Mouse (Mus musculus): ENCODE measurements around the gene Bcl6. TPM values are rescaled to one million over a fixed set of nuclear protein-coding genes. Genes with fewer than 3 reads are reported as not detected.

Gene Bcl6
- polyA plus RNA-seq, 1 experiment = 16.2 TPM

GRCm38 (mm10) chr16:23986871-23987270, 1.8 kb downstream of the Bcl6 start:
- peak overlapping the region; percentile 45 for H3K4me3 ChIP-seq (ENCODE audit: insufficient read depth, low read length)
- H3K27ac ChIP-seq (ENCODE audit: insufficient read depth, low read length) = peak overlapping the region; percentile 26
- H3K4me1 ChIP-seq (ENCODE audit: control insufficient read depth, insufficient read depth, low read length) = peaks cover 2% of the 10 kb centered on the region; the same call in 1 of the 2 replicates
- no peak for TF ChIP-seq CTCF (IDR thresholded peaks at IDR 0.05; ENCODE audit: extremely low read depth, insufficient read depth, low read length)
- no peak for TF ChIP-seq POLR2A (IDR thresholded peaks at IDR 0.05; ENCODE audit: extremely low read depth, insufficient read depth, low read length)

- TF ChIP-seq POLR2A (IDR thresholded peaks at IDR 0.05; ENCODE audit: extremely low read depth, insufficient read depth, low read length) (no peak), CTCF (IDR thresholded peaks at IDR 0.05; ENCODE audit: extremely low read depth, insufficient read depth, low read length) (no peak)
- Histone ChIP-seq H3K4me1 (ENCODE audit: control insufficient read depth, insufficient read depth, low read length) (peaks cover 2% of the 10 kb centered on the region; the same call in 1 of the 2 replicates), H3K4me3 (ENCODE audit: insufficient read depth, low read length) (peak overlapping the region; percentile 45), H3K27ac (ENCODE audit: insufficient read depth, low read length) (peak overlapping the region; percentile 18; the same call in 1 of the 2 replicates)
Observed at GRCm38 (mm10) chr16:23986176-23986575, 2.5 kb downstream of the Bcl6 start.

- no peak overlapping the region for H3K27ac ChIP-seq (ENCODE audit: insufficient read depth, low read length)
- TF ChIP-seq CTCF (IDR thresholded peaks at IDR 0.05; ENCODE audit: extremely low read depth, insufficient read depth, low read length) (peak; percentile 53), POLR2A (IDR thresholded peaks at IDR 0.05; ENCODE audit: extremely low read depth, insufficient read depth, low read length) (no peak)
- peaks cover 2% of the 10 kb centered on the region; the same call in 1 of the 2 replicates for H3K4me1 ChIP-seq (ENCODE audit: control insufficient read depth, insufficient read depth, low read length)
- no peak overlapping the region; the same call in 1 of the 2 replicates for H3K4me3 ChIP-seq (ENCODE audit: insufficient read depth, low read length)
Observed at GRCm38 (mm10) chr16:23985467-23985861, 3.2 kb downstream of the Bcl6 start.

GRCm38 (mm10) chr16:23984760-23985466, 3.7 kb downstream of the Bcl6 start:
- Histone ChIP-seq H3K4me3 (ENCODE audit: insufficient read depth, low read length) (peak overlapping the region; percentile 18), H3K4me1 (ENCODE audit: control insufficient read depth, insufficient read depth, low read length) (peaks cover 2% of the 10 kb centered on the region; the same call in 1 of the 2 replicates), H3K27ac (ENCODE audit: insufficient read depth, low read length) (peak overlapping the region; percentile 31; the same call in 1 of the 2 replicates)
- TF ChIP-seq POLR2A (IDR thresholded peaks at IDR 0.05; ENCODE audit: extremely low read depth, insufficient read depth, low read length) (no peak), CTCF (IDR thresholded peaks at IDR 0.05; ENCODE audit: extremely low read depth, insufficient read depth, low read length) (no peak)

GRCm38 (mm10) chr16:23984183-23984582, 4.5 kb downstream of the Bcl6 start:
- peaks cover 2% of the 10 kb centered on the region; the same call in 1 of the 2 replicates for H3K4me1 ChIP-seq (ENCODE audit: control insufficient read depth, insufficient read depth, low read length)
- TF ChIP-seq POLR2A (IDR thresholded peaks at IDR 0.05; ENCODE audit: extremely low read depth, insufficient read depth, low read length) (no peak), CTCF (IDR thresholded peaks at IDR 0.05; ENCODE audit: extremely low read depth, insufficient read depth, low read length) (peak; percentile 93)
- peak overlapping the region; percentile 18; the same call in 1 of the 2 replicates for H3K4me3 ChIP-seq (ENCODE audit: insufficient read depth, low read length)
- H3K27ac ChIP-seq (ENCODE audit: insufficient read depth, low read length) = no peak overlapping the region

GRCm38 (mm10) chr16:23982891-23983588, 5.6 kb downstream of the Bcl6 start:
- H3K4me3 ChIP-seq (ENCODE audit: insufficient read depth, low read length) = peak overlapping the region; percentile 41
- peak overlapping the region; percentile 26 for H3K27ac ChIP-seq (ENCODE audit: insufficient read depth, low read length)
- TF ChIP-seq POLR2A (IDR thresholded peaks at IDR 0.05; ENCODE audit: extremely low read depth, insufficient read depth, low read length) (no peak), CTCF (IDR thresholded peaks at IDR 0.05; ENCODE audit: extremely low read depth, insufficient read depth, low read length) (peak; percentile 34; the same call in 1 of the 2 replicates)
- peaks cover 2% of the 10 kb centered on the region; the same call in 1 of the 2 replicates for H3K4me1 ChIP-seq (ENCODE audit: control insufficient read depth, insufficient read depth, low read length)

GRCm38 (mm10) chr16:23981925-23982851, 6.5 kb downstream of the Bcl6 start:
- Histone ChIP-seq H3K27ac (ENCODE audit: insufficient read depth, low read length) (peak overlapping the region; percentile 26), H3K4me1 (ENCODE audit: control insufficient read depth, insufficient read depth, low read length) (peaks cover 2% of the 10 kb centered on the region; the same call in 1 of the 2 replicates), H3K4me3 (ENCODE audit: insufficient read depth, low read length) (peak overlapping the region; percentile 41)
- peak; percentile 61 for TF ChIP-seq CTCF (IDR thresholded peaks at IDR 0.05; ENCODE audit: extremely low read depth, insufficient read depth, low read length)
- TF ChIP-seq POLR2A (IDR thresholded peaks at IDR 0.05; ENCODE audit: extremely low read depth, insufficient read depth, low read length) = no peak

- Histone ChIP-seq H3K4me3 (ENCODE audit: insufficient read depth, low read length) (peak overlapping the region; percentile 19), H3K27ac (ENCODE audit: insufficient read depth, low read length) (no peak overlapping the region), H3K4me1 (ENCODE audit: control insufficient read depth, insufficient read depth, low read length) (peaks cover 2% of the 10 kb centered on the region; the same call in 1 of the 2 replicates)
- no peak for TF ChIP-seq CTCF (IDR thresholded peaks at IDR 0.05; ENCODE audit: extremely low read depth, insufficient read depth, low read length)
- no peak for TF ChIP-seq POLR2A (IDR thresholded peaks at IDR 0.05; ENCODE audit: extremely low read depth, insufficient read depth, low read length)
Observed at GRCm38 (mm10) chr16:23980991-23981720, 7.5 kb downstream of the Bcl6 start.

Data from cortical plate, adult 2 months (tissue).